ENCODE assay signal across 25 mouse cellular contexts in the genomic region with DNA sequence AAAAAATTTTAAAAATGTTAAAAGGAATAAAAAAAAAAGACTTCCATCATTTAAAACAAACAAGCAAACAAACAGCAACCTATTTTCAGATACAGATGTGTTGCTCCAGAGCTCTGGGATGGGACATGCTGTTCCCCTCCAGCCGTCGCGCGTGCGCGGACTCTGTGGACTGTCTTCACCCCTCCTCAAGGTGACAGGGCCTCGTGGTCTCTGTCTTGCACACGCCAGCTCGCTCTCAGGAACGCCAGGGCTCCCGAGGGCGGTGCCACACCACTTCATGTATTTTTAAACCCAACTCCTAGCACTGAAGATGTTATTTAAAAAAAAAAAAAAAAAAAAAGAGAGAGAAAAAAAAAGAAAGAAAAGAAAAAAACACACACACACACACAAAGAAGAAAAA. TPM values are rescaled to one million over a fixed set of nuclear protein-coding genes. Genes with fewer than 3 reads are reported as not detected.
DNase-seq lines count a peak whose midpoint lies in the region; ATAC-seq and TF ChIP-seq lines count a peak whose summit lies in the region.
"Had no signal": no experiment of that assay in that cellular context is flagged by ENCODE, and none has a peak within 500 bp of the region (broad histone marks: within the 10 kb centered on the region; RNA-seq: fewer than 3 reads in every experiment).

No protein-coding gene starts in this region.

- H3K79me2 ChIP-seq in heart, adult 2 months (replicated peaks; ENCODE audit: control insufficient read depth, insufficient read depth, low read length), result no peaks in the 10 kb centered on the region

- no peak for ATAC-seq in heart, embryonic 11.5 days (replicated peaks; ENCODE audit: insufficient number of reproducible peaks, low FRiP score, low TSS enrichment)
- ATAC-seq in lung, postnatal 0 days, result no peak
- ATAC-seq: forebrain, embryonic 14.5 days; hindbrain, postnatal 0 days had no signal

- no peak overlapping the region for H3K4me3 ChIP-seq in heart, adult 2 months
- no peak overlapping the region for H3K4me3 ChIP-seq in heart, embryonic 11.5 days (ENCODE audit: low read depth, low read length)
- H3K4me3 ChIP-seq in lung, postnatal 0 days (ENCODE audit: low read depth, low read length), result no peak overlapping the region
- no peak overlapping the region for H3K4me3 ChIP-seq in ES-E14 (ENCODE audit: insufficient read depth in 1 of 2, low read depth in 1 of 2, low read length in 2 of 2, poor library complexity in 1 of 2, severe bottlenecking in 1 of 2)
- H3K4me3 ChIP-seq: embryonic facial prominence, embryonic 15.5 days; erythroblast, embryonic 14.5 days; forebrain, embryonic 10.5 days; gastrocnemius, adult 2 months; hindbrain, embryonic 13.5 days had no signal

- no peak for TF ChIP-seq CTCF in heart, adult 2 months (IDR thresholded peaks at IDR 0.05)
- TF ChIP-seq CTCF in lung, postnatal 0 days (IDR thresholded peaks at IDR 0.05), result no peak

- TF ChIP-seq EP300 in heart, adult 2 months (IDR thresholded peaks at IDR 0.05; ENCODE audit: insufficient read depth, low read depth, low read length), result peak; percentile 92
- TF ChIP-seq EP300 in lung, postnatal 0 days (IDR thresholded peaks at IDR 0.05), result no peak

- no peak for TF ChIP-seq POLR2A in heart, adult 2 months (IDR thresholded peaks at IDR 0.05; ENCODE audit: insufficient read depth, low read depth, low read length)

- WGBS in heart, adult 2 months, result 60% methylated on average over 12 of the region's 12 CpGs
- WGBS in heart, embryonic 11.5 days (ENCODE audit: insufficient replicate concordance), result 55% methylated on average over 12 of the region's 12 CpGs
- 72% methylated on average over 12 of the region's 12 CpGs for WGBS in lung, postnatal 0 days

- no peak overlapping the region for H3K9ac ChIP-seq in heart, adult 2 months (ENCODE audit: low read depth, low read length)
- H3K9ac ChIP-seq in heart, embryonic 11.5 days (ENCODE audit: low read depth, low read length), result no peak overlapping the region
- no peak overlapping the region for H3K9ac ChIP-seq in lung, postnatal 0 days (replicated peaks; ENCODE audit: low read depth)
- H3K9ac ChIP-seq in ES-E14 (ENCODE audit: insufficient read depth, low read depth, low read length, poor library complexity, severe bottlenecking), result no peak overlapping the region
- H3K9ac ChIP-seq: embryonic facial prominence, embryonic 15.5 days; hindbrain, embryonic 13.5 days had no signal

- H3K4me1 ChIP-seq in heart, adult 2 months (ENCODE audit: control insufficient read depth, insufficient read depth, low read length), result no peaks in the 10 kb centered on the region
- H3K4me1 ChIP-seq in heart, embryonic 11.5 days (ENCODE audit: control insufficient read depth, insufficient read depth, low read length), result peaks cover 5% of the 10 kb centered on the region; the same call in 1 of the 2 replicates
- H3K4me1 ChIP-seq in lung, postnatal 0 days (ENCODE audit: insufficient read depth, low read depth, low read length), result no peaks in the 10 kb centered on the region
- H3K4me1 ChIP-seq in ES-E14 (ENCODE audit: control insufficient read depth in 2 of 2, insufficient read depth in 2 of 2, low read length in 2 of 2, poor library complexity in 1 of 2), result peaks cover 3 to 19% of the 10 kb centered on the region in 2 experiments; a peak in 2 of 4 replicates
- H3K4me1 ChIP-seq: forebrain, embryonic 10.5 days; hindbrain, embryonic 13.5 days had no signal

- intact Hi-C loops in heart, adult 2 months (cut with DNase I), result no loop called here

- H3K36me3 ChIP-seq in heart, adult 2 months (ENCODE audit: control insufficient read depth, insufficient read depth, low read length), result no peaks in the 10 kb centered on the region
- H3K36me3 ChIP-seq in heart, embryonic 11.5 days (ENCODE audit: control insufficient read depth, insufficient read depth, low read length), result peaks cover 37% of the 10 kb centered on the region
- H3K36me3 ChIP-seq in lung, postnatal 0 days (ENCODE audit: insufficient read depth, low read length), result peaks cover 38% of the 10 kb centered on the region
- H3K36me3 ChIP-seq in ES-E14 (ENCODE audit: control insufficient read depth, insufficient read depth, low read length, poor library complexity, severe bottlenecking), result peaks cover 38% of the 10 kb centered on the region

- no peaks in the 10 kb centered on the region for H3K27me3 ChIP-seq in heart, adult 2 months (ENCODE audit: control insufficient read depth, insufficient read depth, low read length)
- H3K27me3 ChIP-seq in heart, embryonic 11.5 days (ENCODE audit: control insufficient read depth, insufficient read depth, low read length), result no peaks in the 10 kb centered on the region
- H3K27me3 ChIP-seq in lung, postnatal 0 days (replicated peaks; ENCODE audit: insufficient read depth, low read length), result no peaks in the 10 kb centered on the region
- H3K27me3 ChIP-seq: embryonic facial prominence, embryonic 15.5 days; hindbrain, embryonic 13.5 days had no signal

- no peaks in the 10 kb centered on the region for H3K9me3 ChIP-seq in heart, embryonic 11.5 days (replicated peaks; ENCODE audit: control insufficient read depth, low read length)
- H3K9me3 ChIP-seq in lung, postnatal 0 days (ENCODE audit: low read length), result no peaks in the 10 kb centered on the region
- H3K9me3 ChIP-seq in ES-E14 (ENCODE audit: control insufficient read depth, insufficient read depth, low read depth, low read length), result no peaks in the 10 kb centered on the region
- H3K9me3 ChIP-seq: embryonic facial prominence, embryonic 15.5 days; forebrain, embryonic 10.5 days; hindbrain, embryonic 13.5 days had no signal

- no peak overlapping the region; the same call in 1 of the 2 replicates for H3K27ac ChIP-seq in heart, adult 2 months
- no peak overlapping the region for H3K27ac ChIP-seq in heart, embryonic 11.5 days (ENCODE audit: low read depth, low read length)
- H3K27ac ChIP-seq in lung, postnatal 0 days (ENCODE audit: low read length), result no peak overlapping the region
- no peak overlapping the region for H3K27ac ChIP-seq in ES-E14 (ENCODE audit: insufficient read depth, low read depth, low read length, poor library complexity, severe bottlenecking)
- H3K27ac ChIP-seq: embryonic facial prominence, embryonic 15.5 days; forebrain, embryonic 10.5 days; gastrocnemius, adult 2 months; hindbrain, embryonic 13.5 days; hindbrain, postnatal 0 days had no signal

- peak; percentile 51 to 73 for DNase-seq in heart, adult 2 months
- DNase-seq in lung, postnatal 0 days (ENCODE audit: low spot score), result peak; percentile 25
- no peak for DNase-seq in lung, postnatal 25 days (ENCODE audit: low spot score)
- DNase-seq in ES-E14 (ENCODE audit: low read depth, low spot score), result no peak
- DNase-seq in retina, embryonic 14.5 days (ENCODE audit: low spot score), result no peak
- DNase-seq in T-cell, adult 2 months (ENCODE audit: low spot score), result no peak
- DNase-seq: adrenal gland, adult 8-10 months; adrenal gland, postnatal 36 days; cerebellum, adult 8-10 months; cerebellum, postnatal 14 days; embryo, embryonic 11 days; gastrocnemius, adult 2 months; gastrocnemius, postnatal 25 days; kidney, adult 11 months had no signal

- H3K4me2 ChIP-seq in heart, embryonic 11.5 days, result no peak overlapping the region
- no peak overlapping the region for H3K4me2 ChIP-seq in lung, postnatal 0 days (replicated peaks; ENCODE audit: low read depth, low read length)
- H3K4me2 ChIP-seq: embryonic facial prominence, embryonic 15.5 days; hindbrain, embryonic 13.5 days had no signal

- in situ Hi-C loops in ES-E14 (cut with MboI; ENCODE audit: low sequenced_read_pairs in 2 of 2, unreplicated experiment in 2 of 2), result no loop called here

TF ChIP-seq in ES-E14, 5 proteins besides CTCF, POLR2A, EP300 and RAD21:
- TF ChIP-seq MAFK (IDR thresholded peaks at IDR 0.05; ENCODE audit: insufficient read depth, low read depth, low read length) (no peak), CHD2 (IDR thresholded peaks at IDR 0.05; ENCODE audit: low read depth, low read length) (no peak), ZC3H11A (IDR thresholded peaks at IDR 0.05; ENCODE audit: borderline replicate concordance, low read depth, low read length) (no peak), ZNF384 (IDR thresholded peaks at IDR 0.05; ENCODE audit: low read depth, low read length) (peak; percentile 62), HCFC1 (IDR thresholded peaks at IDR 0.05; ENCODE audit: borderline replicate concordance, insufficient read depth, low read length) (no peak)

RNA-seq across cellular contexts. Expression of a gene that starts 19.6 kb away (rescaled TPM):
- total RNA-seq in heart, adult 2 months (2021), result 1 to 10 TPM; 3.3 to 3.7 TPM
- polyA plus RNA-seq in heart, adult 2 months (2012; rRNA removed), result 6.1 and 9.5 TPM in 2 replicates
- 4.4 and 4.5 TPM in 2 replicates for polyA plus RNA-seq in heart, embryonic 11.5 days (2014; fragmentation: Nextera tagmentation; extraction: Ambion mirVana)
- 5.5 and 6.5 TPM in 2 replicates for polyA plus RNA-seq in lung, postnatal 0 days (2015; fragmentation: Nextera tagmentation; extraction: Ambion mirVana)
- 3.9 and 7.6 TPM in 2 replicates for total RNA-seq in ES-E14 (2012; rRNA removed)

RNA-seq across cellular contexts. Expression of a gene that starts 19.8 kb away (rescaled TPM):
- total RNA-seq in heart, adult 2 months (2021), result 10 to 100 TPM; 12.6 to 15.7 TPM
- 18.1 and 23.3 TPM in 2 replicates for polyA plus RNA-seq in heart, adult 2 months (2012; rRNA removed)
- 23.8 and 26.2 TPM in 2 replicates for polyA plus RNA-seq in heart, embryonic 11.5 days (2014; fragmentation: Nextera tagmentation; extraction: Ambion mirVana)
- polyA plus RNA-seq in lung, postnatal 0 days (2015; fragmentation: Nextera tagmentation; extraction: Ambion mirVana), result 26.2 and 34.8 TPM in 2 replicates
- 36.0 and 79.1 TPM in 2 replicates for total RNA-seq in ES-E14 (2012; rRNA removed)

RNA-seq across cellular contexts. Expression of a gene that starts 35.2 kb away (rescaled TPM):
- total RNA-seq in heart, adult 2 months (2021), result not detected
- 0.16 TPM in 1 of 2 replicates, not detected in the other for polyA plus RNA-seq in heart, adult 2 months (2012; rRNA removed)
- 3.2 and 3.9 TPM in 2 replicates for polyA plus RNA-seq in heart, embryonic 11.5 days (2014; fragmentation: Nextera tagmentation; extraction: Ambion mirVana)
- polyA plus RNA-seq in lung, postnatal 0 days (2015; fragmentation: Nextera tagmentation; extraction: Ambion mirVana), result not detected in 2 replicates
- not detected in 2 replicates for total RNA-seq in ES-E14 (2012; rRNA removed)
- total RNA-seq: adrenal gland, adult 8-10 months; adrenal gland, postnatal 36 days; gastrocnemius, adult 2 months; gastrocnemius, postnatal 25 days; heart, postnatal 10 days; hindbrain, postnatal 0 days had no signal
- polyA plus RNA-seq: forebrain, embryonic 14.5 days; hindbrain, embryonic 13.5 days; hindbrain, postnatal 0 days; kidney, embryonic 14.5 days had no signal

RNA-seq across cellular contexts. Expression of a gene that starts 47.2 kb away (rescaled TPM):
- total RNA-seq in heart, adult 2 months (2021), result under 1 TPM; 0.44 to 0.48 TPM
- 0.57 and 0.79 TPM in 2 replicates for polyA plus RNA-seq in heart, adult 2 months (2012; rRNA removed)
- 0.34 and 0.62 TPM in 2 replicates for polyA plus RNA-seq in heart, embryonic 11.5 days (2014; fragmentation: Nextera tagmentation; extraction: Ambion mirVana)
- polyA plus RNA-seq in lung, postnatal 0 days (2015; fragmentation: Nextera tagmentation; extraction: Ambion mirVana), result 0.27 TPM in 1 of 2 replicates, not detected in the other
- 0.40 and 0.42 TPM in 2 replicates for total RNA-seq in ES-E14 (2012; rRNA removed)
- total RNA-seq: hindbrain, postnatal 0 days had no signal
- polyA plus RNA-seq: embryonic facial prominence, embryonic 11.5 days; intestine, embryonic 14.5 days had no signal

RNA-seq across cellular contexts. Expression of a gene that starts 47.2 kb away (rescaled TPM):
- total RNA-seq in heart, adult 2 months (2021), result 100 to 1,000 TPM; 109 to 129 TPM
- 217 and 273 TPM in 2 replicates for polyA plus RNA-seq in heart, adult 2 months (2012; rRNA removed)
- polyA plus RNA-seq in heart, embryonic 11.5 days (2014; fragmentation: Nextera tagmentation; extraction: Ambion mirVana), result 78.7 and 79.2 TPM in 2 replicates
- polyA plus RNA-seq in lung, postnatal 0 days (2015; fragmentation: Nextera tagmentation; extraction: Ambion mirVana), result 96.0 and 108 TPM in 2 replicates
- total RNA-seq in ES-E14 (2012; rRNA removed), result 69.6 and 98.0 TPM in 2 replicates

Comparison
In these comparisons a context has a peak if more than half of its experiments do, and no peak if none do; other contexts are left out.
1. DNase-seq: peak in heart, adult 2 months (2 of 2) and lung, postnatal 0 days (single experiment); none in lung, postnatal 25 days (single experiment), ES-E14 (single experiment), retina, embryonic 14.5 days (single experiment) and T-cell, adult 2 months (single experiment).